Mouse (Mus musculus): ENCODE results near the gene Gm6902. TPM values are rescaled to one million over a fixed set of nuclear protein-coding genes. Genes with fewer than 3 reads are reported as not detected.
"Not testable (repeated sequence)": the region's sequence is repeated elsewhere in the genome, so short reads cannot be mapped to it uniquely, and the experiment has no call there.

The Gm6902 gene
- not detected in 2 replicates for polyA plus RNA-seq (2011; ENCODE audit: insufficient read depth, insufficient read length, low read depth, missing spikeins)

- not testable (repeated sequence) for H3K4me1 ChIP-seq (ENCODE audit: control insufficient read depth, insufficient read depth, low read length); H3K9ac ChIP-seq (ENCODE audit: low read depth, poor library complexity, severe bottlenecking); H3K27me3 ChIP-seq (ENCODE audit: control insufficient read depth, insufficient read depth, low read length, poor library complexity, severe bottlenecking); H3K27ac ChIP-seq (ENCODE audit: insufficient read depth, low read length); H3K4me3 ChIP-seq (ENCODE audit: low read depth, low read length); H3K36me3 ChIP-seq (ENCODE audit: control insufficient read depth, insufficient read depth, low read length, poor library complexity, severe bottlenecking); H3K9me3 ChIP-seq (replicated peaks; ENCODE audit: control insufficient read depth, insufficient read depth, low read length, poor library complexity, severe bottlenecking)
These were observed at the start of gene Gm6902 for GRCm38 (mm10) chr7:23278800-23279199. Gene Gm6902, minus strand, starts transcription at chr7:23278900.

GRCm38 (mm10) chr7:23300892-23301291 is 22.2 kb upstream of the Gm6902 start, which contains the start of gene Nlrp4e:
Gene Nlrp4e, plus strand, starts transcription at chr7:23301192.
- not testable (repeated sequence) for H3K9ac ChIP-seq (ENCODE audit: low read depth, poor library complexity, severe bottlenecking); H3K36me3 ChIP-seq (ENCODE audit: control insufficient read depth, insufficient read depth, low read length, poor library complexity, severe bottlenecking); H3K27ac ChIP-seq (ENCODE audit: insufficient read depth, low read length); H3K9me3 ChIP-seq (replicated peaks; ENCODE audit: control insufficient read depth, insufficient read depth, low read length, poor library complexity, severe bottlenecking); H3K27me3 ChIP-seq (ENCODE audit: control insufficient read depth, insufficient read depth, low read length, poor library complexity, severe bottlenecking); H3K4me1 ChIP-seq (ENCODE audit: control insufficient read depth, insufficient read depth, low read length); H3K4me3 ChIP-seq (ENCODE audit: low read depth, low read length)

- not testable (repeated sequence) for H3K9ac ChIP-seq (ENCODE audit: low read depth, poor library complexity, severe bottlenecking); H3K36me3 ChIP-seq (ENCODE audit: control insufficient read depth, insufficient read depth, low read length, poor library complexity, severe bottlenecking); H3K4me1 ChIP-seq (ENCODE audit: control insufficient read depth, insufficient read depth, low read length); H3K27ac ChIP-seq (ENCODE audit: insufficient read depth, low read length); H3K27me3 ChIP-seq (ENCODE audit: control insufficient read depth, insufficient read depth, low read length, poor library complexity, severe bottlenecking); H3K4me3 ChIP-seq (ENCODE audit: low read depth, low read length); H3K9me3 ChIP-seq (replicated peaks; ENCODE audit: control insufficient read depth, insufficient read depth, low read length, poor library complexity, severe bottlenecking)
These were observed 27.1 kb downstream of the Gm6902 start, which contains the start of gene Vmn1r166 for GRCm38 (mm10) chr7:23251582-23251981. Gene Vmn1r166, minus strand, starts transcription at chr7:23251682.

Other genes with a start within 250 kb of the Gm6902 start
- not detected in 2 replicates for gene Vmn1r163, start 223.4 kb downstream of the Gm6902 start, polyA plus RNA-seq (2011; ENCODE audit: insufficient read depth, insufficient read length, low read depth, missing spikeins)
- not detected in 2 replicates for gene Gm8720, start 211.4 kb downstream of the Gm6902 start, polyA plus RNA-seq (2011; ENCODE audit: insufficient read depth, insufficient read length, low read depth, missing spikeins)
- not detected in 2 replicates for gene Gm10662, start 134.4 kb downstream of the Gm6902 start, polyA plus RNA-seq (2011; ENCODE audit: insufficient read depth, insufficient read length, low read depth, missing spikeins)
- gene Vmn1r165, start 61.6 kb downstream of the Gm6902 start, polyA plus RNA-seq (2011; ENCODE audit: insufficient read depth, insufficient read length, low read depth, missing spikeins): not detected in 2 replicates
- gene Vmn1r166, start 27.2 kb downstream of the Gm6902 start, polyA plus RNA-seq (2011; ENCODE audit: insufficient read depth, insufficient read length, low read depth, missing spikeins): not detected in 2 replicates
- gene Nlrp4e, start 22.3 kb upstream of the Gm6902 start, polyA plus RNA-seq (2011; ENCODE audit: insufficient read depth, insufficient read length, low read depth, missing spikeins): not detected in 2 replicates
- not detected in 2 replicates for gene Nlrp5, start 107.0 kb upstream of the Gm6902 start, polyA plus RNA-seq (2011; ENCODE audit: insufficient read depth, insufficient read length, low read depth, missing spikeins)
- not detected in 2 replicates for gene Vmn1r167, start 228.3 kb upstream of the Gm6902 start, polyA plus RNA-seq (2011; ENCODE audit: insufficient read depth, insufficient read length, low read depth, missing spikeins)